Mouse (Mus musculus): ENCODE measurements around the gene Gen1.

Gen1 gene

DNA sequence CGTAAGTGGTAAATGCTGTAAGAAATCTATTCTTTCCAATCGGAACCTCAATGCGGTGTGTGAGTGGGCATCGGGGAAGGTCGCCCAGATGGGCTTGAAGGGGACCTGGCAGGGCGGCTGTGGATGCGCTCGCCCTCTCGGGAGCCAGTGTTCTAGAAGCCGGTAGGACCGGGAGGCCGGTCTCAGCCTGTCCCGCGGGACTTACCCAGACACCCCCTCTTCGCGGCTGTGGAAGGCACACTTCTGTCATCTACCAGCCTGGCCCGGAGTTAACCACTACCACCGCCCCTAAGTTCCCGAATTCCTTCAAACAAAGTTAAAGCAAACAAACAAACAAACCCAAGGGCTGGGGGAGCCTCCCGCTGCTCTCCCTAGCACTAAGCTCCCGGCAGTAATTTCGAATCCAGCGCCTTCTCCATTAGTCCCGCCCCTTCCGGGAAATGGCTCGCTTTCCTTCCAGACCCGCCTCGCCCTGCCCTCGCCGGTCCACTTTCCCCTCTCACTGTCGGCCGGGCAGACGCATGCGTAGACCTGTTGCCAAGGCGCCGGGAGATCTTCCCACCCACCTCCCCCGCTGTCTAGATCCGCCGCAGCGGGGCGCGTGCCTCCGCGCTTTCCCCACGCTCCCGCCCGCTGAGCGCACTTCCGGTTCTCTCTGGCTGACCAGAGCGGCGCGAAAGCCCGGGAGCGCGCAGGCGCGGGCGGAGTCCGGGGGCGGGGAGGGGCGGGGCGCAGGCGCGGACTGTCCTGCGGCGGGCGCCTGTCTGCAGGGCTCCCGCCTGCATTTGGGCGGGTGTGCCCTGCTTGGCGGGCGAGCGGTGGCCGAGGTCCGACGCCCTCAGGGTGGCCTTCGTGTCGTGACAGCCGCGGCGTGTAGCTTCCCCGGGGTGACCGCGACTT, at the start of gene Gen1, which contains the start of gene Smc6:
Gene Gen1 (minus strand): TSS at position 420 of the 900 bp plus-strand sequence.
Gene Smc6 (plus strand): TSS at position 505 of the 900 bp plus-strand sequence.
- DNase-seq = peak; percentile 93 to 94

DNA sequence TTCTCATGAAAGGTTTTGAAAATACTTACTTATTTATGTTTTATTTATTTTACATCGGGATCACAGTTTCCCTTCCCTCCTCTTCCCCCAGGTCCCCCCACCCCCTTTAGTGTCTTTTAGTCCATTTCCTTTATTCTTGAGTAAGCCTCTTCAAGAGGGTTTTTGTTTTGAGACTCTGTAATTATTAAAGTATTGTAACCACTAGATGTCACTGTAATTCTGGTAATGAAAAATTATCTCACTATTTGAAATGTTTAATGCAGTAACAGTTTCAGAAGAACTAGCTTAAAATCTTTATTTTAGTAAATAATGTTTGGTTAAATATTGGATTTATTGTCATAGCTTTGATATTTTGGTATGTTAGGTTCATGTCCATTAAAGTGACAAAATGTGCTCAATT, 48.2 kb upstream of the Gen1 start:
- DNase-seq = no peak

DNA sequence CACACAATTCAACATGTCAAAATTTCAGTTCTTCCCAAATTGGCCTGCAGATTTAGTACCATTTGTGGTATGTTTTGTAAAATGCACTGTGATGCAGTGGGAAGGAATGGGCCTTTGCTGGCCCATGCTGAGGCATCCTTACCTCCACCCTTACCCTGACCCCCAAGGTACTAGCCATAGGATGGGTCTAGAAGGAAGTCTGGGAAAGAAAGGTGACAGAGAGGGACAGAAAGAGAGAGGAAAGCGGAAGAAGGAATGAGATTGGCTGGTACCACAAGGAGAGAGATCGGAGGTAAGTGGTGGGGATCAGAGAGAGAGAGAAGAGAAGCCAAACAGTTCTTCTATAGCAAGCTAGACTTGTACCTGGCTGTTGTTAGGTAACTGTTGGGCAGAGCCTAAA, 45.5 kb upstream of the Gen1 start:
- DNase-seq = no peak

DNA sequence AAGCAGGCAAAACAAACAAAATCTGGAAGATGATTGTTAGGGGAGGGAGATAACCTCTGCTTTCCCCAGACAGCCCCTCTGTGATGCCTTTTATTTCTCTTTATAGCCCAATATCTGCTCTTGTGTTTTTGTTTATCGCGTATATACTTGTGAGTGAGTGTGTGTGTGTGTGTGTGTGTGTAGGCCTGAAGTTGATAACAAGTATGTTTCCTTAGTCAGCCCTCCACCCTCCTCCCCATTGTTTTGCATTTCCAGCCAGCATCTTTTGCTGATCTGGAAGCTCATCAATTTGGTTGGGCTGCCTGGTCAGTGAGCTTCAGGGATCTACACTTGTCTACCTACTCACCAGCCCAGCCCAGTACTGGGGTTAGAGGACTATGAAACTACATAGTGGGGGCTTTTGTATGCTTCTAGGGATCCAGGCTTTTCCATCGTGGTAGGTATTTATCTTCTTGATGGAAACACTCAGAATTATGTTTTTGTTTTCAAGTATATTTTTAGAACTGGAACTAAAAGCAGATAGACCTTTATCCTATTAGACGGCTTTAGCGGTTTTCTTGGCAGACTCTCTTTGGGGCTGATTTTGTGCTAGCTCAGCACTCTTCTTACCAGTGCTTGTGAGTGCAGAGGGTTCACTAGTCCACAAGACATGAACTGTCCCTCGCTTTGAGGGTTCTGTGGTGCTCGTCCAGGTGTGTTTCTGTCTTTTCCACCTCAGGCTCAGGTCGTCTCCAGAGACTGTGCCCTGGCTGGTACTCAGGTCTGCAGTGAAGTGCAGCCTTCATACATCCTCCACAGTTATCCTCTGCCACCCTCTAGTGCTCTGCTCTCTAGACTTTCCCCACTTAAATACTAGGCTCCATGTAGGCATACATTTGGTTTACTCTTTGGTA, 41.4 kb upstream of the Gen1 start:
- DNase-seq = no peak

DNA sequence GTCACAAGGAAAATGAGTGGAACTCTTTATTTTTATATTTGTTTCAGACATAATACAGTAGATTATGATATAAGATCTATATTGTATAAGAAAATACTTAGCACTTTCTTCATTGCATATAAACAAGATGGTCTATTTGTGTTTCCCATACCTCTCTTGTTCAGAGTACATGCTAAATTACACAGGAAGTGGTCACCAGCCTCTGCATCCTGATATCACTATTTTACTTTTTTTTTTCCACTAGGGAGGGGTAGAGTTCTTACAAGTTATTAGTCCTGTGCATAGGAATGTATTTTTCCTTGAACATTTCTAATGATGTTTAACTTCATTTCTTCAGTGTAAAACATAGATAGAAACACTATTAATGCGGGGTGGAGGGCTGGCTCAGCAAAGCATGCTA, 35.3 kb upstream of the Gen1 start:
- no peak for DNase-seq

DNA sequence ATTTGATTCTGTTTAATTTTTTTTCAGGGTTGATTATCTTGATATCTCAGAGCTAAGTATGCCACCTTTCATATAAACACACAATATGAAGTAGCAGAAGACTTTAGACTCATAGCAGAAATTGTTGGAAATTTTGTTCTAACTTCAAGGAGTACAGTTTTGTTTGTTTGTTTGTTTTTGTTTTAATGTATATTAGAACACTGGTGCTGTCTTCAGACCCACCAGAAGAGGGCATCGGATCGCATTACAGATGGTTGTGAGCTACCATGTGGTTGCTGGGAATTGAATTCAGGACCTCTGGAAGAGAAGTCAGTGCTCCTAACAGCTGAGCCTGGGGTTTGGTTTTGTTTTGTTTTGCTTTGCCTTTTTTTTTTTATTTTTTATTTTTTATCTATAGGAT, 20.8 kb upstream of the Gen1 start:
- no peak for DNase-seq

DNA sequence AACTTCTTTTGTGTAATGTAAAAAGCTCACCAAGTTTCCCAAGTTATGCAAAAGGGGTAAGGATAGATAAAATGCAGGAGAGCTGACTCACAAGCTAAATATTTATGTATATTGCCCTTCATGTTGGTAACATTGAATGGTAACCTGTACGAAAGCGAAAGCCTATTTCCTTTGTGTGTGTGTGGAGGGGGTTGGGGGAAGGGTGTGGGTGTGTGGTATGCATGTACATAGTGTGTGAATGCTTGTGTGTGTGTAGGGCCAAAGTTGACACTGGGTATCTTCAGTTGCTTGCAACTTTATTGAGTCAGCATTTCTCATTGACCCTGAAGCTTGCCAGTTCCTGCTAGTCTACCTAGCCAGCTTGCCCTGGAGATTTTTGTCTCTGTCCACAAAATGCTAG, 16.0 kb upstream of the Gen1 start:
- DNase-seq = no peak

DNA sequence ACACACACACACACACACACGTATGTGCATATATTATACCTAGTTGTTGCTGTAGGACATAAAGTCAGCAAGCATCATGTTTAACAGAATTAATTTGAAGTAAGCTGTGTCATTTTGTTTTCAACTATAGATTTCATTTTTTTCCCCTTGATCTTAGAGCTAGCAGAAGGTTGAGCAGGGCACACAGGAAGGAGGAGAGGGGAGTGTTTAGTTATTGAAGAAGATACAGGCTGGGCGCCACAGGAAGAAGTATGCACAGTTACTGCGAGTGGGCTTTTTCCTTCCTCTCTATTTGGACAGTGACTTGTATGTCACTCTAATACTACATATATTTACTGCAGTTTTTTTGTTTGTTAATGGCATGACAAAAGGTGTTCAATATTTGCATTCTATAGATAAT, 14.3 kb upstream of the Gen1 start:
- no peak for DNase-seq

DNA sequence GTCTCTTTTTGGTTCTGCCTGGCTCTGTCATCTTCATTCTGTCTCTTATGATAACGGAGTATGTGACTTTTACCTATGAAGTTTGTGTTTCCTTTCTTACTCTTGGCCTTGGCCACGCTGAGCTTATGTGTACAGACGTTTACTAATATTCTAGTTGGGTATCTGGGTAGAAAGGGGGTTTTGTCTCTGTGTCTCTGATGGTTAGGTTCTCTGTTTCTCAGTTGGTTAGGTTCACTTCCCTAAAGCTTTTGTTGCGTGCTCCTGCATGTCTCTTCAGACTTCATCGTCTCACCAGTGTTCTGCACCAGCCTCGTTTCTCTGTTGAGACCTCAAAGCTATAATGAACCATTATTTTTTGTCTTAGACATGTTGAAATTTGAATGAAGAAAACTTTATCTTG, 11.6 kb upstream of the Gen1 start:
- no peak for DNase-seq

DNA sequence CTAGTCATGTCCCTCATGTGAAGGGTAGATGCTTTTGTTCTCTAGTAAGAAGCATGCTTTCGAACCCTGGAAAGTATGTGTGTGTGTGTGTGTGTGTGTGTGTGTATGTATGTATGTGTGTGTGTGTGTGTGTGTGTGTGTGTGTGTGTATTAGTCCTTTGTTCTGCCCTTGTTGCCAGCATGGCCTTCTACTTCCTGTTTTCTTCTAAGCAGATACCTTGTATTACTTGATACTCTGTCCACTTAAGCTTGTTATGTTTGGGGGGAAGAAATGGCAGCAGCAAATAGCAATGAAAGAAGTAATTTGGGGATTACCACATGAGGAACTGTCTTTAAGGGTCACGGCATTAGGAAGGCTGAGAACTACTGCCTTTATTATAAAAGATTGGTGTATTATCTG, 11.0 kb upstream of the Gen1 start:
- no peak for DNase-seq

DNA sequence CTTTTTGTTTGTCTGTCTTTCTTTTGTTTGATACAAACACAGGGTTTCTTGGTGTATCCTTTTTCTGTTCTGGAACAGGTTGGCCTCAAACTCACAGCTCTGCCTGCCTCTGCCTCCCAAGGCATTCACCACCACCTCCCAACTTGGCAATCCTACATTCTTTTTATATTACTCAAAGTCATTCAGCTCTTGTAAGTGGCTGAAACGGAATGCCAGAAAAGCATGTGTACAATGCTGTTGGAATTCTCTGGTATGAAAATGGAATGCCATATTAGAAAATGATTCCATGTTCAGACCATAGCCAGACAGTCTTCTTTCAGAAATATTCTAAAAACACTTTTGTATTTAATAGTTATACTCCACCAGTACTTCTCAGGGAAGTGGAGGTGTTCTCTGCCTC, 7.6 kb upstream of the Gen1 start:
- DNase-seq = no peak

DNA sequence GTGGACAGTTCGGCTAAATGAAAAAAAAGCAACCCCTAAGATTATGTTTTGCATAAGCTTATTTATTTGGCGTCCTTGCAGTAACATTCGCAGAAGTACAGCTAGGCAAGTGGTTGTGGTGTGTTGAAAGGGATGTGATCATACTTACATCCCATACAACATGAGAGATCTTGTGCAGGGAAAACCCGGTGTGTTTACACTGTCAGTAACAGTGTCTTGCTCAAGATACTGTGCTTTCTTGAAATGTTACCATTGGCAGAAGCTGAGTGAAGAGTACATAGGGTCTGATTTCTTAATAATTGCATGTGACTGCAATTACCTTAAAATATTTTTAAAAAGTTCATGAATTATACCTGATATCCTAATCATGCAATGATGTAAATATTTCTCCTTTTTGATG, 7.0 kb upstream of the Gen1 start:
- no peak for DNase-seq

DNA sequence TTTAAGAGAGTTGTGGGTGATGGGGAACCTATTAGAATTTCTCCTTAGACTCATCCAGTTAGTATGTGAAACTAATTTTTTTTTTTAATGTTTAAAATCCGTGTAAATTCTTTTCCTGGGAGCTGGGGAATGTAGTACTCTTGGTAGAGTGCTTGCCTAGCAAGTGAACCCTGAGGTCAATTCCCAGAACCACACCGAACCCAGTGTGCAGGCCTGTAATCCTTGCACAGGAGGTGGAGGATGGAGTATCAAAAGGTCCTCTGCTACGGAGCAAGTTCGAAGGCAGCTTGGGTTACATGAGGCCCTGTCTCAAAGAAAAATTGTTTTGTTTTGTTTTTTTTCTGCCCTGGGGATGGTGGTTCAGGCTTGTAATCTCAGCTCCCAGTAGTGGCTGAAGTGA, 1.4 kb upstream of the Gen1 start:
- DNase-seq = peak; percentile 2 to 10

DNA sequence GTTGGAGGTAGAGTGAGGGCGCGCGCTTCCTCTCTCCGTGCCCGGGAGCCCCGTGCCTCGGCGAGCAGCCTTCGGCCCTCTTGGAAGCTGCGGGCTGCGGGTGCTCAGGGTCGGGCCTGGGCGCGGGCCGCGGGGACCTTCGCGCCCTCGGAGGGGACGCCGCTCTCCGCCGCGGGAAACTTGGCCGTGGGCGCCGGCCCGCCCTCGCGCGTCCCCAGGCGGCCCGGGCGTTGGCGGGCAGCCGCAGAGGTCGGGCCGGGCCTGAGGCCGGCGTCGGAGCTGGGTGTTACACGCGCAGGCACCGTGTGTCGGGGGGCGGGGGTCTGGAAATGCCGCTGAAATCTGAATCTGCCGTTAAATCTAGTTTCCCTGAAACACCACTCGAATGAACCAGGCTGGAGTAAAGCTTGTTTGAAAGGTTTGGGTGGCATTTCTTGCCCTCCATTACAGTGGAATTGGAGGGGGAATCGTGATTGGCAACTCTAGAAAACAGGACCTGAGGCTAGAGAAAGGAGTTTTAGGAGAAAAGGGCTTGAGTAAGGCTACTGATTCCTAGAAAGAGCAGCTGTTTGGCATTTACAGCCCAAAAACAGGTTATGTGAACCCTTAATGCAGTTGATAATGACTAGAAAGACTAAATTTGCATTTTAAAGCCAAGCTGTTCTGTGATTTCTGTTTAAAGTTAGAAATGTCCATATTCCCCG, 833 bp upstream of the Gen1 start:
- DNase-seq = peak in 1 of 2 experiments; percentile 61

DNA sequence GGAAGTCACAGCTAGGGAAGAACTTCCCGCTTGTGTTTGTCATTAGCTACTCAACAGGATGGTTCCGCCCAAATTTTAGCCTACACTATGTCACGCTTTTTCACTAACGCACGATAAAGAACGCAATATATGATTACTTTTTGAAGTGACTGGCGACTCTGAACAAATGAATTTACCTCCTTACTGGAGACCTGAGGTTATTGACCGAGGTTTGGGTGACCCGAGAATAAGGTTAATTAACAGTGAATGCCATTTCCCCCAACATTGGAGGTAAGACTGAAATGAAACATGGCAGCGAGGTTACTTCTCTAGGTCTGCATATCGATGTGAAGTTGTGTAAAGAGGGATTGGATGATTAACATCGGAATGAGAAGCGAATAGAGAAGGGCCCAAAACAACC, 706 bp downstream of the Gen1 start:
- no peak for DNase-seq

DNA sequence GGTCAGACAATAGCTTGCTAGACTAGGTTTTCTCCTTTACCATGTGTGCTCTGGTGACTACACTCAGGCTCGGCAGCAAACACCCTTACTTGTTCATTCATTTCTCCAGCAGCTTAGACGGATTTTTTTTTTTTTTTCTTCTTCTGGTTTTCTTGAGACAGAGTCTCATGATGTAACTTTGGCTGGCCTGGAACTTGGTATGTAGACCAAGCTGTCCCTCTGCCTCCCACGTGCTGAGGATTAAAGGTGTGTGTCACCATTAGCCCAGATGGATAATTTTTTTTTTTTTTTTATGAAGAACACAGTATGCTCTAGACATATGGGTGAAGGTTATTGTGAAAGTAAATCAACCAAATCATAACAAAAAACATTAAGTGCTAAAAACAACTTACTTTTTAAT, 15.3 kb downstream of the Gen1 start:
- no peak for DNase-seq

DNA sequence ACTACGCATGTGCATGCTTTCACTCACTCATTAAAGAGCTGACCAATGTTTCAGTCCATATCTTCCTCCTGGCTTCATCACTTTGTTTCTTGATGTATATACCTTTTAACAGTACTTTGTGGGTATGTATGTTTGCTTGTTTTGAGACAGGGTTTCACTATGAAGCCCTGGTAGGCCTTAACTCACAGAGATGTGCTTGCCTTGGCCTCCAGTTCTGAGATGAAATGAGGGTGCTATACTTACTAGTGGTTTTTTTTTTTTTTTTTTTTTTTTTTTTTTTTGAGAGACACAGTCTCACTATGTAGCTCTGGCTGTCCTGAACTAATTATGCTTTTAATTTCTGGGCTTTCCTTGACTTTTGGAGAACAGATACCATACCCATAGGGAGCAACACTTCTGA, 18.1 kb downstream of the Gen1 start:
- no peak for DNase-seq

DNA sequence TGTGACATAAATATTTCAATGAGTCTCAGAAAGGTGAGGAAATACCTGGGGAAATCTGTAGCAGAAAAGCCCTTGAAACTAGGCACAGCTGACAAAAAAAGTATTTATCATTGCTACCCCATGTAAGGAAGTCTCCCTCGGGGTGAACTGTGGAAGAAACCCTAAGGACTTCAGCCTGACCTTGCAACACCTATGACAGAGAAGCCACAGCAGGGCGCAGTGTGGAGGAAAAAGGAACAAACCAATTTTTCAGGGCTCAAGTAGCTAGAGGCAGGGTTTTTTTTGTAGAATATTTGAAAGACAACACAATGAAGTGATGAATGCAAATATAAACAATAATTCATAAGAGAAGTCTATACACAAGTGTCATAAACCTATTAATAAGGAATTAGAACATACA, 29.6 kb downstream of the Gen1 start:
- DNase-seq = no peak

DNA sequence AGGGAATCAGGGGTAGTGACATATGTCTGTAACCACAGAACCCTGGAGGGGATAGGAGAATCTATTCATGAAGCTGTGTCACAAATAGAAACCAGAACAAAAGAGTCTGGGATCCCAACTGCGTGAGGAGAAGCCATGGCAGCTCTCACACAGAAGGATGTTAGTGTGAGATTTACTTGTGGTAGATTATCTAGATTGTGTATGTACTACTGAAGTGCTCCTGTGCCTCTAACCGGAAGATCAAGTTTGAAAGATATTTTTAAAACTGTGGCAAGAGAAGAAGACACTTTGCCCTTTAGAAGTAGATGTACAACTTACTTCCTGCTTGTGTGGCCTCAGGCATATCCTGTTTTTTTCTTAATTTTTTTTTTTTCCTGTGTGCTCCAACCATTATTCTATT, 35.3 kb downstream of the Gen1 start:
- no peak for DNase-seq

DNA sequence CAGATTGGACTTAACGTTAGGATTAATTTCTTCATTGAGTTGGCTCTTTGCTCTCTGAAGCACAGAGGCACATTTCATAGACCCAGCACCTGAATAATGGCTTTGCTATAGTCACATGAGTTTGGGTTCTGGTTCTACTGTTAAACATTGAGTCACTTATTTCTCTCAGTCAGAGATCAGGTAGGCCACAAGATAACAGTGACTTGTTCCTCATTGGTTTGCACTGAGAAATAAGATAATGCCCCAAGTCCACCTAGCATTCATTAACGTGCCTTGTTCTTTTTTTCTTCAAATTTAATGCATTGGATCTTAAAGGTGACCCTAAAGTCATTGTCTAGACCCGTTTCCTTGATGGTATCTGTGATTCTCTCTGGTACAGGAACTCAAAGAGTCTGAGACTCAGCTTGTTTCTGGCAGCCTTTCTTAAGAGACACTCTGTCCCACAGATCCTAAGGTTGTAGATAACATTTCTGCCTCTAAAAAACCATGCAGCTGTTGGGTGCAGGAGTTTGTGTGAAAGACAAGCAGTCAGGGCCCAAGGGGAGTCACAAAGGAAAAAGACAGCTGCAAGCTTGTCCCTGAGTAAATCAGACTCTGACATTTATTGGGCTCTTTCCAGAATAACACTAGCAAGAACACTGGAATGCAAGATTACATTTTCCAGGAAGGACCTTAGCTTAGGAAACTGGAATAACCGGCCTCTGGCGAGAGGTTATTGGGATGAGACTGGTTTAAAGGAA, 38.9 kb downstream of the Gen1 start:
- DNase-seq = no peak

DNA sequence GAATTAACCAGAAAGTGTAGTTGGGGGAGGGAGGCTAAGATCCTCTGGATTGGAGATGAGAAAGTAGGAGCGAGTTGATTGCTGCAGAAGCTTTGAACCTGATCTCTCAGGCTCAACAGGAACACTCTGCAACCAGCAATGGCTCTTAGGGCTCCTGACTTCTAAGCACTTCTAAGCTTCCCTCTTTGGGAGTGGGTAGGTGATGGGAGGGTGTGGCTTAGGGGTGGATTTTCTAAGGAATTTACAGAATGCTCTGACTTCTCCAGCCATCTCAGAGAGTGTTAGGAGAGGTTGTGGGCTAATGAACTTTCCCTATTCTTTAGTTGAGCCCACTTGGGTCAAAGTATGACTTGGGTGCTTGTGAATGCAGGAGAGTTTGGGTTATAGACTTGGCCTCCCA, 39.5 kb downstream of the Gen1 start:
- no peak for DNase-seq

DNA sequence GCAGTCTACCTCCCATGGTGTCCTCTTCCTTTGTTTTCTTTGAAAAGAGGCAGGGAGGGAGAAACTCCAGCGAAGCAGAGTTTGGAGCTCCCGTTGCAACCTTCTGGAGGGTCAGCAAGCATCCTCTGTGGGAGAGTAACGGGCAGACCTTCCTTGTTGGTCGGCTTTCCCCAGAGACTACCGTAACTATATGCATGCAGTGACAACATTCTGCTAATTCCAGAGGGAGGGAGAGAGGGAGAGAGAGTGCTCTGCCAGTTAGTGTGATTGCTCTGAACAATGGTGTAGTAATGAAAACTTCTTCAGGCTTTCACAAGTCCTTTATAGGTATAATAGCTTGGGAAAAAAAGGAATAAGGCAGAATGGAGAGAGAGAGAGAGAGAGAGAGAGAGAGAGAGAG, 40.9 kb downstream of the Gen1 start:
- DNase-seq = no peak

DNA sequence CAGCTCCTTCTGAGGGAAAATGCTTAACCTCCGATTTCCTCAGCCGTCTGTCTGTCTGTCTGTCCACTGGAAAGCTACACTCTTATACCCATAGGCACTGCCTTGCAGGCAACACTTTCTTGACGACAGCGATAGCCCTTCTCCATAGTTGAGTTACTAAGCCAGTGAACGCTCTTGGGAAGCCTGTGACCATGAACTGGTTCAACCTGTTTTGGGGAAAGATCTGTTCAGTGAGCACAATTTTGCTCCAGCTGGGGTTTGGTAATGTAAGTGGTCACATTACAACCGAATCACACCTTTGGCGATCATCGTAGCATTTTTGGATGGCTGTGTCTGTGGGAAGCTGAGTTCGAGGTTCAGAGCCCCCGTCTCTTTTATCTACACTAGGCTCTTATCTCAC, 42.5 kb downstream of the Gen1 start:
- no peak for DNase-seq
